Mouse (Mus musculus) 416B (cell line): ENCODE results near the gene Tradd.
"Not testable (repeated sequence)": the region's sequence is repeated elsewhere in the genome, so short reads cannot be mapped to it uniquely, and the experiment has no call there.

Source experiments
- DNase-seq: peaks from one replicate; pipeline ENCODE4 v3.0.0; 2011; ENCODE audit warnings: low read depth

Tradd gene

DNA sequence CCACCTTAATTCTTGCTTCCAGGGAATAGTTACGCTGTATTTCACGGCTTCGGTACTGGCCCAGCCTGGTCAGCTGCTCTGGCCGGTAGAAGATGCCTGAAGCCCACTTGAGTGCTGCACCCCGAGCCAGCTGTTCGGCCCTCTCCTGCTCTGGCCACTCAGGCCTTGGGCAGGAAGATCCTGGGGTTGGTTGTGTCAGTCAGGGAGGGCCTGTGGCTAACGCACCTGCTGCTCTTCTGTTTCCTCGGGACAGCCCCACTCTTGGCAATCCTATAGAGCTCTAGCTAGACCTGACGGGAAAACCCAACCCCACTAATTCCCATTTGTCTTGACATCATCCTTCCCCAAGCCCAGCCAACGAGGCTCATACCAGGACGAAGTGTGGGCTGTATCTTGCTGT is 30.8 kb upstream of the Tradd start:
- no peak for DNase-seq

GRCm38 (mm10) chr8:105294776-105295175 is 30.4 kb upstream of the Tradd start:
- DNase-seq = no peak

- no peak for DNase-seq
Observed at GRCm38 (mm10) chr8:105293405-105293804, 29.0 kb upstream of the Tradd start.

GRCm38 (mm10) chr8:105292471-105292870 is 28.1 kb upstream of the Tradd start:
- DNase-seq = no peak

GRCm38 (mm10) chr8:105291802-105292201 is 27.4 kb upstream of the Tradd start:
- peak; percentile 49 for DNase-seq

- DNase-seq = not testable (repeated sequence)
Observed at GRCm38 (mm10) chr8:105291364-105291763, 27.0 kb upstream of the Tradd start.

- peak; percentile 87 for DNase-seq
Observed at GRCm38 (mm10) chr8:105290554-105291314, 26.3 kb upstream of the Tradd start.

GRCm38 (mm10) chr8:105289805-105290460 is 25.5 kb upstream of the Tradd start, which contains the start of gene 4931428F04Rik:
TSS of gene 4931428F04Rik (minus strand) at chr8:105289864.
- DNase-seq = no peak

- DNase-seq = peak; percentile 99
Observed at GRCm38 (mm10) chr8:105288958-105289732, 24.7 kb upstream of the Tradd start.

- DNase-seq = no peak
Observed at GRCm38 (mm10) chr8:105288231-105288630, 23.8 kb upstream of the Tradd start.

DNA sequence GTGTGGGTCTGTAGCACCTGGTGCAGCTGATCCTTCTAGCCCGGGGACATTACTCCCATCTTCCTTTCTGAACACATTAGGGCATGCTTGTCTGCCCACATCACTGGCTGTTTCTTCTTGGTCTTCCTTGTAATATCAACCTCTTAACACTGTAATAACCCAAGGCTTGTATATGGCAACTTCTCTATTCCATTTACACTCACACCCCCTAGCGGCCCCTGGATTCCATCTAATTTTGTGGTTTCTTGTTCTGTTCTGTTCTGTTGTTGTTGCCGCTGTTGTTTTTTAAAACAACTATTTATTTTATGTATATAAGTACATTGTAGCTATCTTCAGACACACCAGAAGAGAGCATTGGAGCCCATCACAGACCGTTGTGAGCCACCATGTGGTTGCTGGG is 22.5 kb upstream of the Tradd start:
- DNase-seq = peak; percentile 58

- DNase-seq = no peak
Observed at GRCm38 (mm10) chr8:105285514-105285913, 21.1 kb upstream of the Tradd start.

- DNase-seq = peak; percentile 79
Observed at GRCm38 (mm10) chr8:105283074-105283473, 18.7 kb upstream of the Tradd start.

- DNase-seq = no peak
Observed at GRCm38 (mm10) chr8:105282239-105282638, 17.8 kb upstream of the Tradd start.

DNA sequence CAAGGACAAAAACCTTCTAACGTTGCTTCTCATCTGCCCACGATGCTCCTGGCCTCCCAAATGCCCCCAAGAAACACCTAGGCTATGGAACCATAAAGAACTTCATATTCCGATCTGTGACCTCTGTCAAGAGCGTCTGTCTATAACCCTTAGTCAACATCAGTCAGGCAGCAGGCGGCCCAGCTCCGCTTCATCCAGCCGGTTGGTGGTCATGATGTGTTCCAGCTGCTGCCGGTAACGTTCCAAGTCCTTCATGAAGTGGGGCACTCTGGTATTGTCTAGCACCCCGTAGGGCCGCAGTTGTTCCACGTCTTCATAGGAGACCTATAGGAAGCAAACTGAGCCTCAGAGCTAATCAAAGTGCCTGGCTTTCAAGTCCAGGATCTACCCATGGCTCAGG is 17.4 kb upstream of the Tradd start:
- DNase-seq = no peak

GRCm38 (mm10) chr8:105280567-105280966 is 16.2 kb upstream of the Tradd start:
- DNase-seq = no peak

DNA sequence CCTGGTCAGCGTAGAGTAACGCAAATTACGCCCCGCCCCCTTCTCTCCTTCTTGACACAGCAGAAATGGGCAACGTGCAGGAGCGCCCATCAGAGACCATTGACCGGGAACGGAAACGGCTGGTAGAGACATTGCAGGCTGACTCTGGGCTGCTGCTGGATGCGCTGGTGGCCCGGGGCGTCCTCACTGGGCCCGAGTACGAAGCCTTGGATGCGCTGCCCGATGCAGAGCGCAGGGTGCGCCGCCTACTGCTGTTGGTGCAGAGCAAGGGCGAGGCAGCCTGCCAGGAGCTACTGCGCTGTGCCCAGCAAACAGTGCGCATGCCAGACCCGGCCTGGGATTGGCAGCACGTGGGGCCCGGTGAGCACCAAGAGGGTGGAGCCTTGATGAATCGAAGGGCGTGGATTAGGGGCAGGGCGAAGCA is 14.5 kb upstream of the Tradd start:
- no peak for DNase-seq

GRCm38 (mm10) chr8:105276292-105277120 is 12.1 kb upstream of the Tradd start:
- DNase-seq = no peak

DNA sequence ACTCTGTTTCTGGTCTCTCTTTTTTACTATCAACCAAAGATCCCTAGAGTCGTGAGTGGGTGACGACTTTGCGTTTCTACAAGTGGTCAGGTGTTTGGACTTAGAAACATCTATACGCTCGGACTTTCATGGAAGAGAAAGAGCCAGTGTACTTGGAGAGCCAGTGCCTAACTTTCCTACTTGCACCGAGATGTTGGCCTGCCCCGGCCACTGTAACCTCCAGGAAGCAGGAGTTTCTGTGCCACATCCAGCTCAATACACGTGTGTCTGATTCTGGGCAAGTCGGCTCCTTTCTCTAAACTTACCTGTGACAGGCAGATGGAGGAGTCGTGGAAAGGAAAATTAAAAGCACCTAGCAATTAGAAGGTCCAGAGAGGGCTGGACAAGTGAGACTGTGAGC is 11.4 kb upstream of the Tradd start, which contains the start of gene Nol3:
TSS of gene Nol3 (plus strand) at position 301 of the 400 bp plus-strand sequence.
- DNase-seq = no peak

- DNase-seq = no peak
Observed at GRCm38 (mm10) chr8:105275387-105275786, 11.0 kb upstream of the Tradd start.

GRCm38 (mm10) chr8:105270916-105271186 is 6.4 kb upstream of the Tradd start:
- DNase-seq = no peak
